10 mouse cellular contexts compared by ENCODE assay signal in genomic region chr10:38875667-38876245, GRCm38 (mm10). TPM values are rescaled to one million over a fixed set of nuclear protein-coding genes. Genes with fewer than 3 reads are reported as not detected.
A peak's percentile ranks its signal among the peaks of the same experiment; 100 is the strongest.
DNase-seq lines count a peak whose midpoint lies in the region; ATAC-seq lines count a peak whose summit lies in the region.
"Had no signal": no experiment of that assay in that cellular context is flagged by ENCODE, and none has a peak within 500 bp of the region (broad histone marks: within the 10 kb centered on the region; RNA-seq: fewer than 3 reads in every experiment).

No protein-coding gene starts in this region.

- no peak overlapping the region for H3K4me3 ChIP-seq in kidney, embryonic 15.5 days (replicated peaks)
- H3K4me3 ChIP-seq in neural tube, embryonic 11.5 days (ENCODE audit: low read depth, low read length): no peak overlapping the region
- H3K4me3 ChIP-seq: limb, embryonic 15.5 days had no signal

- no peaks in the 10 kb centered on the region for H3K27me3 ChIP-seq in kidney, embryonic 15.5 days
- H3K27me3 ChIP-seq in neural tube, embryonic 11.5 days (ENCODE audit: control insufficient read depth, insufficient read depth, low read length): no peaks in the 10 kb centered on the region
- H3K27me3 ChIP-seq: limb, embryonic 15.5 days had no signal

- intact Hi-C loops in gastrocnemius, postnatal 14 days (cut with DNase I; ENCODE audit: low total_unique reads): loop anchor here (2.0 kb wide), 1 partner anchor 161 kb away; no protein-coding TSS in a partner anchor

- H3K4me1 ChIP-seq in kidney, embryonic 15.5 days: no peaks in the 10 kb centered on the region
- H3K4me1 ChIP-seq in neural tube, embryonic 11.5 days (ENCODE audit: control insufficient read depth, insufficient read depth, low read length): no peaks in the 10 kb centered on the region

- no peak overlapping the region for H3K9ac ChIP-seq in kidney, embryonic 15.5 days
- no peak overlapping the region for H3K9ac ChIP-seq in neural tube, embryonic 11.5 days (ENCODE audit: low read length)
- H3K9ac ChIP-seq: limb, embryonic 15.5 days had no signal

- ATAC-seq in kidney, embryonic 15.5 days (replicated peaks; ENCODE audit: low FRiP score): no peak
- ATAC-seq in neural tube, embryonic 11.5 days (ENCODE audit: insufficient read depth, low FRiP score, low TSS enrichment): no peak

- no peaks in the 10 kb centered on the region for H3K9me3 ChIP-seq in kidney, embryonic 15.5 days (replicated peaks)
- H3K9me3 ChIP-seq in neural tube, embryonic 11.5 days (ENCODE audit: control insufficient read depth, low read length): no peaks in the 10 kb centered on the region
- H3K9me3 ChIP-seq: limb, embryonic 15.5 days had no signal

- H3K4me2 ChIP-seq in kidney, embryonic 15.5 days: no peak overlapping the region
- H3K4me2 ChIP-seq in neural tube, embryonic 11.5 days (ENCODE audit: low read depth): no peak overlapping the region
- H3K4me2 ChIP-seq: limb, embryonic 15.5 days had no signal

- peak; percentile 8 to 52 for DNase-seq in kidney, adult 8-10 months
- DNase-seq in ES-CJ7 (ENCODE audit: low read depth, low spot score): peak; percentile 34
- peak; percentile 58 for DNase-seq in brain, adult 2 months (ENCODE audit: low read depth, low spot score)
- DNase-seq in gastrocnemius, postnatal 14 days: peak; percentile 36
- DNase-seq in layer of hippocampus, postnatal 36 days: peak; percentile 15 to 27
- DNase-seq in neural tube, embryonic 11.5 days (ENCODE audit: low spot score): peak; percentile 36
- no peak for DNase-seq in yolk sac, embryonic 10.5 days (ENCODE audit: low spot score)

- H3K36me3 ChIP-seq in kidney, embryonic 15.5 days: no peaks in the 10 kb centered on the region
- no peaks in the 10 kb centered on the region for H3K36me3 ChIP-seq in neural tube, embryonic 11.5 days (ENCODE audit: control insufficient read depth, insufficient read depth, low read length)
- H3K36me3 ChIP-seq: limb, embryonic 15.5 days had no signal

- no peak overlapping the region for H3K27ac ChIP-seq in kidney, embryonic 15.5 days
- no peak overlapping the region for H3K27ac ChIP-seq in neural tube, embryonic 11.5 days (ENCODE audit: low read depth, low read length)
- H3K27ac ChIP-seq: limb, embryonic 15.5 days had no signal

- 13% methylated on average over 5 of the region's 5 CpGs for WGBS in kidney, embryonic 15.5 days
- 23% methylated on average over 5 of the region's 5 CpGs for WGBS in neural tube, embryonic 11.5 days

RNA-seq across cellular contexts. Expression of gene Rfpl4b, which starts 54.2 kb away (rescaled TPM):
- polyA plus RNA-seq in kidney, embryonic 15.5 days (2015; fragmentation: Nextera tagmentation; extraction: Ambion mirVana): not detected in 2 replicates
- not detected for total RNA-seq in gastrocnemius, postnatal 14 days (2021)
- not detected for total RNA-seq in layer of hippocampus, postnatal 36 days (2021)
- not detected in 2 replicates for polyA plus RNA-seq in neural tube, embryonic 11.5 days (2014; fragmentation: Nextera tagmentation; extraction: Ambion mirVana)
- polyA plus RNA-seq: limb, embryonic 15.5 days; stomach, embryonic 14.5 days had no signal
